Mouse (Mus musculus) intestine, postnatal 0 days (tissue): Measurements from ENCODE around the gene Kif13a. TPM values are rescaled to one million over a fixed set of nuclear protein-coding genes. Genes with fewer than 3 reads are reported as not detected.

Experiments used
- ATAC-seq: fragments of 200-750 bp; cut with Nextera tagmentation; 2 replicates; pipeline ENCODE4 v1.8.0; 2017; ENCODE audit warnings: mild to moderate bottlenecking, moderate TSS enrichment, moderate library complexity
- H3K27ac ChIP-seq: fragments of 300-500 bp; sonication (generic); 2 replicates; pipeline ENCODE4 v1.5.1; 2014; ENCODE audit warnings: mild to moderate bottlenecking, low read depth, low read length, moderate library complexity
- H3K27me3 ChIP-seq: fragments of 300-500 bp; sonication (generic); replicated peaks from 2 replicates; pipeline ENCODE4 v1.6.1; 2014; ENCODE audit warnings: low read length, mixed read lengths; ENCODE audit not compliant: control insufficient read depth, insufficient read depth
- H3K36me3 ChIP-seq: fragments of 300-500 bp; sonication (generic); 2 replicates; pipeline ENCODE4 v1.6.1; 2014; ENCODE audit warnings: mild to moderate bottlenecking, moderate library complexity; ENCODE audit not compliant: control insufficient read depth, insufficient read depth
- H3K4me1 ChIP-seq: fragments of 300-500 bp; sonication (generic); replicated peaks from 2 replicates; pipeline ENCODE4 v1.6.1; 2014; ENCODE audit warnings: antibody characterized with exemption, low read length, mixed read lengths; ENCODE audit not compliant: control insufficient read depth, insufficient read depth
- H3K4me2 ChIP-seq: fragments of 300-500 bp; sonication (generic); replicated peaks from 2 replicates; pipeline ENCODE4 v1.6.1; 2014; ENCODE audit warnings: low read depth, mild to moderate bottlenecking, moderate library complexity
- H3K4me3 ChIP-seq: fragments of 300-500 bp; sonication (generic); 2 replicates; pipeline ENCODE4 v1.5.1; 2014; ENCODE audit warnings: low read depth, low read length
- H3K9ac ChIP-seq: fragments of 300-500 bp; sonication (generic); 2 replicates; pipeline ENCODE4 v1.6.1; 2014; ENCODE audit warnings: mild to moderate bottlenecking, low read depth, low read length
- H3K9me3 ChIP-seq: fragments of 300-500 bp; sonication (generic); 2 replicates; pipeline ENCODE4 v1.6.1; 2016; ENCODE audit warnings: mixed run types; ENCODE audit not compliant: control insufficient read depth
- CTCF ChIP-seq: sonication (generic); IDR thresholded peaks from 2 replicates; pipeline ENCODE4 v1.5.1; 2016; ENCODE audit warnings: low read depth, mild to moderate bottlenecking, control low read depth, antibody characterized with exemption, moderate library complexity
- WGBS: fragments of 180-500 bp; shearing (Covaris S2); extraction: QIAGEN DNeasy Blood & Tissue Kit; methylation state at CpG from one replicate; pipeline ENCODE4 v1.1.7; 2014; 5-methylcytosine and 5-hydroxymethylcytosine counted together
- polyA plus RNA-seq: library from polyadenylated mRNA; unstranded; fragments of >200 nt; fragmentation: Nextera tagmentation; extraction: Ambion mirVana; gene quantifications from 2 replicates; pipeline ENCODE4 v1.2.1, GENCODE M21; 2015

Gene Kif13a
- polyA plus RNA-seq, result 11.3 and 12.3 TPM in 2 replicates

DNA sequence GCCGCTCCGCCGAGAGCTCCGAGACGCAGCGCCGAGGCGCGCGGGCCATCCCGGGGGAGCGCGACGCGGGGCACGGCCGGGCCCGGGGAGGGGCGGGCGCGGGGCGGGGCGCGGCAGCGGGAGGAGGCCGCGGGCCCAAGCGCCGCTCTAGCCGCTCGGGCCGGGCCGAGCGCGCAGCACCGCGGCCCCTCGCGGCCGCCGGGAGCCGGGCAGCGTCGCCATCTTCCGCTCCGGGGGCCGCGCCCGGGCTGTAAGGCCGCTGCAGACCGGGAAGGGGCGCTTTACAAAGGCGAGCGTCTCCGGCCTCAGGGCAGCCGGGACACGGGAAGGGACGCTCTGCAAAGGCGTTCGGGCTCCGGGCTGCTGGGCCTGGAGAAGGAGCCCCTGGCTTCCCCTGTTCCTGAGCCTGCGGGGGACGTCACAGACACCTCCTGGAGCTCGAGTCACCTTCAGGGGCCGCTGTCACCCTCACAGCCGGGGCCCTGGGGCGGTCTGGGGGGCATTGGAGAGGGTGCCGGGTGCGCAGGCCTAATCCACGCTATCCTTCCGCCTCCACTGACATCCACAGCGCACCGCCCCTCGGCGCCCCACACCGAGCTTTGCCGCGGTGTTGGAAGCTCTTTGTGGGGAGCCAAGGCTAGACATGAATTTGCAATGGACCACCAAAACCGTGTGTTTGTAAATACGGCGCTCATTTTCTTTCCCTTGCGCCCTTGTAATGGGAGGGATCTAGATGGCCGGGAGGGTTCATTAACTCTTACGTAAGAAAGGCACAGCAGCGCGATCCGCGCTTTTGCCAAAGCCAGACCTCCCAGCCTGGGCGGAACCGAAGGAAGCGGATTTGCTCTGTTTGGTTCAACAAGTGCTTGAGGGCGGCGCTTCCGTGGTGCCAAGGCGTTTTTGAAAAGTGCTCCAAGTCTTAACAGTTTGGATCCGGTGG, at the start of gene Kif13a:
Gene Kif13a, minus strand, starts transcription at position 149 of the 940 bp plus-strand sequence.
- peak within 1 kb of the TSS; percentile 99 for H3K27ac ChIP-seq
- ATAC-seq, result peak; percentile 83
- TF ChIP-seq CTCF, result peak; percentile 57; the same call in 1 of the 2 replicates
- 0 out of 2 replicates have a peak, but pooled peaks cover 5% of the 10 kb centered on the region for H3K36me3 ChIP-seq
- peak within 1 kb of the TSS; percentile 80 for H3K4me3 ChIP-seq
- H3K4me2 ChIP-seq, result peak within 1 kb of the TSS; percentile 84
- no peaks in the 10 kb centered on the region for H3K27me3 ChIP-seq
- H3K9me3 ChIP-seq, result no peaks in the 10 kb centered on the region
- H3K9ac ChIP-seq, result peak within 1 kb of the TSS; percentile 87
- WGBS, result under 1% methylated on average over 75 of the region's 96 CpGs
- H3K4me1 ChIP-seq, result no peaks in the 10 kb centered on the region

DNA sequence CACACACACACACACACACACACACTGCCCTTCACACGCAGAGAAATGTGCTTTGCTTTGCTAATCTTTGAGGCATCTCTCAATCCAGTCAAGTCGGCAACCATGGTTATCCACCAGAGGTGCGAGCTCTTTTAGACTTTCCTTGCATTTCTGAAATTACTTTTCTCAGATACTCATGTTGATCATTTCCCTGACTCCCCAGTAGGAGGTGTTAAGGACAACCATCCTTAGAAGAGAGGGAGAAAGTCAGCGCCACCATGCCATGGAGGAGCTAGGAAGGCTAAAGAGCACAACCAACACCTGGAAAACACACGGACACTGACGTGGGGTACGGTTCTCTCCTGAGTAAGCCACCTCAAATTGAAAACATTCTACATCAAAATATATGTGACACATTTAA, 46.9 kb upstream of the Kif13a start:
- Histone ChIP-seq H3K27ac (no peak overlapping the region), H3K4me1 (peaks cover 4% of the 10 kb centered on the region; the same call in 1 of the 2 replicates), H3K4me2 (no peak overlapping the region), H3K9me3 (no peaks in the 10 kb centered on the region), H3K27me3 (no peaks in the 10 kb centered on the region), H3K36me3 (no peaks in the 10 kb centered on the region), H3K4me3 (no peak overlapping the region), H3K9ac (no peak overlapping the region)
- ATAC-seq, result no peak
- 88% methylated on average over 7 of the region's 7 CpGs for WGBS
- peak; percentile 54 for TF ChIP-seq CTCF

DNA sequence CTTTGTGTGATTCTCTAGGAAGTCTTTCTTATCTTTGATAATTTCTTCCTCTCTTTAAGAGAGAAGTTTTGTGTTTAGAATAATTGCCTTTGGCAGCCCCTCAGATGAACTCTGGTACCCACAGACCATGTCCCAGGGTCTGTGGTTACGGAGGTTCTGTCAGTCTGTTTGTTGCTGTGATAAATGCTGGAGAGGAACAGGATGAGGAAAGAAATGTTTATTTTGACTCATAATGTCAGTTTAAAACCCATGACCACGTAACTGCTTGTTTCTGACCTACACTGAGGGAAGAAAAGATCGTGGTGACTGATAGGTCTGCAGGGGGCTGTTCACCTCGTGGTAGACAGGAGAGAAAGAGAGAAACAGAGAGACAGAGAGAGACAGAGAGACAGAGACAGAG, 46.3 kb upstream of the Kif13a start:
- ATAC-seq, result no peak
- no peaks in the 10 kb centered on the region for H3K27me3 ChIP-seq
- no peak overlapping the region for H3K4me2 ChIP-seq
- H3K4me3 ChIP-seq, result no peak overlapping the region
- WGBS, result 49% methylated on average over 4 of the region's 4 CpGs
- no peaks in the 10 kb centered on the region for H3K36me3 ChIP-seq
- H3K4me1 ChIP-seq, result peaks cover 3% of the 10 kb centered on the region; the same call in 1 of the 2 replicates
- no peak overlapping the region for H3K9ac ChIP-seq
- no peak for TF ChIP-seq CTCF
- H3K9me3 ChIP-seq, result no peaks in the 10 kb centered on the region
- H3K27ac ChIP-seq, result no peak overlapping the region

- Histone ChIP-seq H3K4me2 (0 out of 2 replicates have a peak overlapping the region, but pooled peaks have one; percentile 24), H3K27ac (no peak overlapping the region), H3K4me1 (peaks cover 4% of the 10 kb centered on the region), H3K27me3 (no peaks in the 10 kb centered on the region), H3K4me3 (no peak overlapping the region), H3K9ac (no peak overlapping the region), H3K36me3 (no peaks in the 10 kb centered on the region), H3K9me3 (no peaks in the 10 kb centered on the region)
- peak; percentile 40; the same call in 1 of the 2 replicates for ATAC-seq
- 57% methylated on average over 14 of the region's 14 CpGs for WGBS
- TF ChIP-seq CTCF, result no peak
These were observed 45.4 kb upstream of the Kif13a start for GRCm38 (mm10) chr13:46975031-46975551.

GRCm38 (mm10) chr13:46970286-46970945, 40.7 kb upstream of the Kif13a start:
- Histone ChIP-seq H3K9me3 (no peaks in the 10 kb centered on the region), H3K9ac (no peak overlapping the region), H3K36me3 (no peaks in the 10 kb centered on the region), H3K27ac (no peak overlapping the region), H3K4me2 (peak overlapping the region; percentile 6; the same call in 1 of the 2 replicates), H3K27me3 (no peaks in the 10 kb centered on the region), H3K4me3 (no peak overlapping the region), H3K4me1 (peaks cover 3% of the 10 kb centered on the region; the same call in 1 of the 2 replicates)
- no peak for TF ChIP-seq CTCF
- ATAC-seq, result peak; percentile 47; the same call in 1 of the 2 replicates
- WGBS, result 31% methylated on average over 10 of the region's 10 CpGs

DNA sequence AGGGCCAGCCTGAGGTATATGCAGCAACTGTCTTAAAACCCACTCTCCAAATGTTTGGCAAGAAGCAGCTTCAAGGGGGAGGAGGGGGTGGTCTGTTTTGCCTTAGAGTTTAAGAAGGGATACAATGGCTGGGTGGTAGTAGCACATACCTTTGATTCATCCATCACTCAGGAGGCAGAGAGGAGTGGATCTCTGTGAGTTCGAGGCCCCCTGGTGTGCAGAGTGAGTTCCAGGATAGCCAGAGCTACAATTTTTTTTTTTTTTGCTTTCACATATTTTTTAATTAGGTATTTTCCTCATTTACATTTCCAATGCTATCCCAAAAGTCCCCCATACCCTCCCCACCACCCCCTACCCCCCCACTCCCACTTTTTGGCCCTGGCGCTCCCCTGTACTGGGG, 39.0 kb upstream of the Kif13a start:
- H3K4me1 ChIP-seq, result peaks cover 3% of the 10 kb centered on the region; the same call in 1 of the 2 replicates
- H3K9ac ChIP-seq, result no peak overlapping the region
- H3K4me2 ChIP-seq, result no peak overlapping the region
- TF ChIP-seq CTCF, result peak; percentile 44
- no peak overlapping the region for H3K27ac ChIP-seq
- no peak overlapping the region for H3K4me3 ChIP-seq
- 96% methylated on average over 2 of the region's 2 CpGs for WGBS
- H3K27me3 ChIP-seq, result no peaks in the 10 kb centered on the region
- no peak for ATAC-seq
- no peaks in the 10 kb centered on the region for H3K9me3 ChIP-seq
- no peaks in the 10 kb centered on the region for H3K36me3 ChIP-seq
